Mouse (Mus musculus): ENCODE results near the gene Cdhr4. TPM values are rescaled to one million over a fixed set of nuclear protein-coding genes. Genes with fewer than 3 reads are reported as not detected.

The Cdhr4 gene
- total RNA-seq, 2 experiments from 2014 or later: 0.42 TPM; not detected in 1

- TF ChIP-seq CTCF (IDR thresholded peaks at IDR 0.05): no peak
- no peak for DNase-seq
- Histone ChIP-seq H3K4me3 (peak overlapping the region; percentile 73), H3K27ac (peak overlapping the region; percentile 89)
- intact Hi-C loops (cut with DNase I): no loop called here
Measured at GRCm38 (mm10) chr9:107981684-107982605, 10.4 kb upstream of the Cdhr4 start.

DNA sequence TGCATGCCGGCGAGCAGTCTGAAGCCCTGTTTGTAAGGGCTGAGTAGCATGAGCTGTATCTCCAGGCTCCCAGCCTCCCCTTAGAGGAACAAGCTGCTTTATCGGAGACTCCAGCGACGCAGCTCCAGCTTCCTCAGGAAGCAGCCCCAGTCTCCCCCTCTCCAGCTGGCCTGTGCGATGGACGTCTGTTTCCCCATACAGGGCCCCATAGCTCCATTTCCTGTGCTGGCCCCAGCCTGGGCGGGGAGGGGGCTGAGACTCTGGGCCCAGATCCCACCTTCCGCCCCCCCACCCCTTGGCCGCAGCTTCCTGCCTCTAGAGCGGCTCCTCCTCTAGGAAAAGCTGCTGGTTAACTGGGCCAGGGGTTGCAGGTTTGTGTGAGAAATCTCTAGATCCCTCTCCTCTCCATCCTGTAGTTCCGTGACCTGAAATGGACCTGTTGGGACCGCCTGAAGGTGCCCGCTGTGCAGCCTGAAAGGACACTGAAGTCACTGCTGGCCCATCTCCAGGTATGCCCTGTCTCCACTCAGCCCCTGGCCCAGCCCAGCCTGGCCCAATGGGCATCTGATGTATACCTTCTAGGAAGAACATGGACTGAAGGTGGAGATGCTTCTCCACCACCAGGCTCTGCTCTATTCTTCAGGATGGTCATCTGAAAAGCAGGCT is 9.5 kb upstream of the Cdhr4 start, which contains the start of gene Gm20661:
Gene Gm20661 (plus strand): TSS at position 378 of the 666 bp plus-strand sequence.
- H3K4me3 ChIP-seq: peak within 1 kb of the TSS; percentile 73
- no peak for TF ChIP-seq CTCF (IDR thresholded peaks at IDR 0.05)
- peak; percentile 72 for DNase-seq
- intact Hi-C loops (cut with DNase I): no loop called here
- peak within 1 kb of the TSS; percentile 89 for H3K27ac ChIP-seq

GRCm38 (mm10) chr9:107983421-107983890 is 8.8 kb upstream of the Cdhr4 start:
- Histone ChIP-seq H3K4me3 (peak overlapping the region; percentile 73), H3K27ac (peak overlapping the region; percentile 89)
- intact Hi-C loops (cut with DNase I): no loop called here
- peak; percentile 81 for DNase-seq
- TF ChIP-seq CTCF (IDR thresholded peaks at IDR 0.05): no peak

DNA sequence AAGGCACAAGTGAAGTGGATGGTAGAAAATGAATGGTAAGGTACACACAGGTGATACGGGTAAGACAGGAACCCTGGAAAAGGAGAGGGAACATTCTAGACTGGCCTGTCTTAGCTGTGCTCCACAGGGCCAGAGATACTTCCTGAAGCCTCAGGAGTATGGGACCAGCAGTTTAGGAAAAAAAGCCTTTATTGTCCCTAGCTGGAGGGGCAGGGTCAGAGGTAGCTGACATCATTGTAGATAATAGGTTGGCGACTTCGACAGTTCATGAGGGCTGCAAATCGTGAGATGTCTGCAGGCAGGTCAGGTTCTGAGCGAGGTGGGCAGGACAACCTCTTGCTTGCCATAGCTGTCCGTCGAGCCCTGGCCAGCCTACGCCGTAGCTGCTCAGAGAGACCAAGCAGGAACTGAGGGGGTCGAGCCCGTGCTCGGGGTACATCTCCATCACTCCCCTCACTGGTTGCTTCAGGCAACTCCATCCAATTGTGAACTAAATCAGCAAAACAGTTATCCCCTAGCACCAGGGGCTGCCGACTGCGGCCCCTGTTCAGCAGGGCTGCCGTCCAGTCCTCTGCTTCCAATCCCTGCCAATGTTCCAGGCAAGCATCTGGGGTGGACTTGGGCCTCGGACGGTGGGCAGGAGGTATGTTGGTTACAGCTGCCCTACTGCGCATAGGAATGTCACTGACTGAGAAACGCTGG is 8.1 kb upstream of the Cdhr4 start:
- DNase-seq: peak; percentile 34

DNA sequence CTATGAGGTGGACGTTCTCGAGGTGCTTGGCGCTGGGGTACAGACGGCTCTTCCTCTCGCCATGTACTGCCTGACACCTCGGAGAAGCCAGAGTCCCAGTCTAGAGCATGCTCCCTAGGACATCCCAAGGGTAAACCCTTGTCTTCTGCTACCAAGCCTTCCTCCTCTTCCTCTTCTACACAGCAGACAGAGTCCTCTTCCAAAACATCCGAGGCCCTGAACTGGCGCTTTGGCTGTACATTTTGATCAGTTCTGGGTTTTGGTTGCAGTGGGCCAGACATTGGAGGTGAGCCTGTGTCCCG is 7.6 kb upstream of the Cdhr4 start:
- DNase-seq: no peak
- Histone ChIP-seq H3K27ac (peak overlapping the region; percentile 89), H3K4me3 (peak overlapping the region; percentile 73)
- intact Hi-C loops (cut with DNase I): loop anchor here (2.0 kb wide), 1 partner anchor 68 kb away; the partner anchor contains the start of gene Amigo3
- TF ChIP-seq CTCF (IDR thresholded peaks at IDR 0.05): no peak

More for the DNA sequence above, 8.1 kb upstream of the Cdhr4 start:
- intact Hi-C loops (cut with DNase I): loop anchor here (2.0 kb wide), 1 partner anchor 69 kb away; the partner anchor contains the start of gene Amigo3
- no peak for TF ChIP-seq CTCF (IDR thresholded peaks at IDR 0.05)
- Histone ChIP-seq H3K27ac (peak overlapping the region; percentile 89), H3K4me3 (peak overlapping the region; percentile 73)

DNA sequence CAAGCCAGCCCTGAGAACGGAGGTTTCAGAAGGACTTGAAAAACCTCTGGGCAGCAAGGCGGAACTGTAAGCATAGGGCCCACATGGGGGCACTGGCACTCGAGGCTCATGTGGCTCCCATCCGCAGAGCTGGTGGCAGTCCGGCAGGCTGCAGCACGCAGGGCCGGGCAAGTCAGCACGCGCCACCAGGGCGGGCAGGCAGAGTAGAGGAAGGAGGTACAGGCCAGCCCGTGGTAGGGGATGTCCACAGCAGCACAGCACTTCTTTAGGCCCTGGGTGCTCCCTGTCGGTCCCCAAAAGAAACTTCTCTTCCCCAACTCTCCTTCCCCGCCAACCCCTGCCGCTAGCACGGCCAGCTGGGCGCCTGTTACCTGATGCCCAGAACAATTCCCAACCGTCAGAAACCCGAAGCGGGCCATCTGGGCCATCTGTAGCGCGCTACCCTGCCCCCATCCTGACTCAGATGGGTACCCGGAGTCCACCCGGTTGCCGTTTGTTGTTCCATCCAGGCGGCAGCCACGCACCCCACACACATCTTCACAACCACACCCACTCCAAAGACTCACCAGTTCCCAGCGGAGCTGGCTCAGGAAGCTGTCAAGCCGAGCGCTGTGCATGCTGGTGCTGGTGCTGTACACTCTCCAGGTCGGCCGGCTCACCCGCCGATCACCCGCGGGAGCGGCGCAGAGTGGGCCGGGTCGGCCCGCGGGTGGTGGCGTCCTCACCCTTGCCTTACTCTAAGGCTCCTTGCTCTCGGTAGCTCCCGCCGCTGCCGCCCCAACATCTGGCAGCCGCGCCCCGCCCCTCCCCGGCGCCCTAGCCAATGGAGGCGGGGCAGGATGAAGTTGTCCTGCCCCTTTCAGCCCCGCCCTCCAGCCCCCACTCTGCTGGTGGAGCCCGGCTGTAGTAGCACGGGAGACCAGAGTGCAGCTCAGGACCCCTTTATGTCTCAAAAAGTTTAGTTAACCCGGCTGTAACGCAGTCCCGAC is 6.9 kb upstream of the Cdhr4 start, which contains the start of gene Inka1:
Gene Inka1 (minus strand): TSS at position 749 of the 989 bp plus-strand sequence.
- peak within 1 kb of the TSS; percentile 73 for H3K4me3 ChIP-seq
- H3K27ac ChIP-seq: peak within 1 kb of the TSS; percentile 89
- peak; percentile 94 for DNase-seq
- intact Hi-C loops (cut with DNase I): loop anchor here (1.0 to 2.0 kb wide), 3 partner anchors 22 to 80 kb away; partner anchors contain the start of gene Amigo3
- TF ChIP-seq CTCF (IDR thresholded peaks at IDR 0.05): peak; percentile 4; the same call in 1 of the 2 replicates

DNA sequence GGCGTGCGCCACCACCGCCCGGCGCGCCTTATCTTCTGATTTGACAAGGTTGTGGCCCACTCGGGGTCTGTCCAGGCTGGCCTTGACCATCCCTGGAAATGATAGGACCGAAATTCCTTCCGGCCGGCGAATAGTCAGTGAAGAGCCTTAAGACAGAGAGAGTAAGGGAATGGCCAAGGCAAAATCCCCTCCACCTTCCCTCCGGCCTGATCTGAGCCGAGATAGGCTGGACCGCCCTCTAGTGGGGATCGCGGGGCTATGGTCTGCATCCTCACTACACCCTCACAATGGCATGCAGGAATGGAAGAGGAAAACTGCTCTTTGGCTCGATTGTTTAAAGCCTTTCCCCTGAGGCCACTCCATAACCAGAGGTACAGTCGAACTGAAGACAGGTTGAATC is 5.9 kb upstream of the Cdhr4 start:
- Histone ChIP-seq H3K27ac (peak overlapping the region; percentile 89), H3K4me3 (peak overlapping the region; percentile 73)
- intact Hi-C loops (cut with DNase I): loop anchor here (1.0 kb wide), 2 partner anchors 23 to 81 kb away; no protein-coding TSS in a partner anchor
- peak; percentile 95 for TF ChIP-seq CTCF (IDR thresholded peaks at IDR 0.05)
- DNase-seq: peak; percentile 85

DNA sequence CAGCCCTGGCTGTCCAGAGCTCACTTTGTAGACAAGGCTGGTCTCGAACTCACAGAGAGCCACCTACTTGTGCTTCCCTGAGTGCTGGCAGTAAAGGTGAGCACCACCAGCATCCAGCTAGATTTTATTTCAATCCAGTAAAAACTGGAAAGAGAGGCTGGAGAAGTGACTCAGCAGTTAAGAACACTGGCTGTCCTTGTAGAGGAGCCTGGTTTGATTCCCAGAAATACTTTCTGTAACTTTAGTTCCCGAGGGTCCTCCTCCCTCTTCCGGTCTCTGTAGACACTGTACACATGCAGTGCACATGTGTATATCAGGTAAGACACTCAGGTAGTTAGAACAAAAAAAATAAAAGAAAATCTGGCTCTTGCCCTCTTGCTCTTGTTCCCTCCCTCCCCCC is 4.3 kb upstream of the Cdhr4 start:
- H3K4me3 ChIP-seq: no peak overlapping the region
- TF ChIP-seq CTCF (IDR thresholded peaks at IDR 0.05): no peak
- peak overlapping the region; percentile 89; the same call in 1 of the 2 replicates for H3K27ac ChIP-seq
- intact Hi-C loops (cut with DNase I): no loop called here
- no peak for DNase-seq

DNA sequence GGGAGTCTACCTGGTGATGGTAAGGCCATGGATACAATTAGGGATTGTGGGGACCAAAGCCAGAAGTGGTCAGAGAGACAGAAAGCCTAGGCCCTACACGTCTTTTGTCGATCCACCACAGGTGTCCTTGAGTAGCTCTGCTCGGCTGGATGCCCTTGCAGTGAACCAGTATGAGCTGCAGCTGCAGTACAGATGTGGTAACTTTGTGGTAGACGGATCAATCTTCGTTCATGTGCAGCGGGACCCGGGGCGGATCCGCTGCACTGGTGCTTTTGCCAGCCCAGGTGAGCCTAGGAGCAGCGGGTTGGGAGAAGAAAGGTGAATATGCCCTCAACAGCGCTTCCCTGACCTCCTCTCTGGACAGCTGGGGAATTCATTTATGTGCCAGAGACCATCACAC is 716 bp downstream of the Cdhr4 start:
- Histone ChIP-seq H3K27ac (no peak overlapping the region), H3K4me3 (no peak overlapping the region)
- no peak for TF ChIP-seq CTCF (IDR thresholded peaks at IDR 0.05)
- intact Hi-C loops (cut with DNase I): no loop called here
- DNase-seq: no peak

- H3K27ac ChIP-seq: no peak overlapping the region
- H3K4me3 ChIP-seq: no peak overlapping the region
- no peak for TF ChIP-seq CTCF (IDR thresholded peaks at IDR 0.05)
- intact Hi-C loops (cut with DNase I): no loop called here
- no peak for DNase-seq
Measured at GRCm38 (mm10) chr9:107994464-107994863, 2.2 kb downstream of the Cdhr4 start.

DNA sequence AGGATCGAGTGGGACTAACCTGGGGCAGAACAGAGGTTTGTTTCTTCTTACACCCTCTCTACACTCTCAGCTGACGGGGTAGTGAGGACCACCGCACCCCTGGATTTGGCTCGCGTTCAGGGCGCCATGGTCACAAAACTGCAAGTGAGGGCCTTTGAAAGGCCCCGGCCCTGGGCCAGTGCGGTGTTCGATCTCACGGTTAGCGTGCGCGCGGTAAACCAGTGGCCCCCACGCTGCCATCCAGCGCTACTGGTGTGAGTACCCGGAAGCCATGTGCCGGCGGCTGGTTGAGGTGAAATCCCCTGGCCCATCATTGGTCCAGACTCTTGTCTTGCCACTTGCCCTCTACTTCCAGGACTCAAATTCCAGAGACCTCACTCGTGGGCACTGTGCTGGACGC is 3.2 kb downstream of the Cdhr4 start:
- no peak for DNase-seq
- TF ChIP-seq CTCF (IDR thresholded peaks at IDR 0.05): no peak
- Histone ChIP-seq H3K27ac (no peak overlapping the region), H3K4me3 (no peak overlapping the region)
- intact Hi-C loops (cut with DNase I): no loop called here

Data from gastrocnemius, adult 2 months (tissue).